Comparison of ENCODE assay signal across 14 mouse cellular contexts in genomic region chr6:48511861-48512260, GRCm38 (mm10). TPM values are rescaled to one million over a fixed set of nuclear protein-coding genes. Genes with fewer than 3 reads are reported as not detected.
DNase-seq lines count a peak whose midpoint lies in the region.
"Had no signal": no experiment of that assay in that cellular context is flagged by ENCODE, and none has a peak within 500 bp of the region (broad histone marks: within the 10 kb centered on the region; RNA-seq: fewer than 3 reads in every experiment).

No protein-coding gene starts in this region.

- peak; percentile 41 to 81 for DNase-seq in adrenal gland, adult (ENCODE audit: inconsistent age in 2 of 2, low spot score in 1 of 2)
- DNase-seq in adrenal gland, adult 18-20 months (ENCODE audit: low spot score in 2 of 2), result no peak
- DNase-seq in adrenal gland, adult 8-10 months, result peak; percentile 41
- DNase-seq in adrenal gland, postnatal 25 days, result no peak
- DNase-seq in adrenal gland, postnatal 36 days, result peak; percentile 44 to 61
- no peak for DNase-seq in left cerebral cortex, adult 8-10 months (ENCODE audit: low spot score in 2 of 2)
- DNase-seq: B cell, adult 2 months; cerebellum, adult 11 months; cerebellum, adult 2 months; cerebellum, adult 9-10 months; cerebellum, postnatal 10 days; cerebellum, postnatal 25 days; forebrain, postnatal 0 days had no signal

RNA-seq across cellular contexts. Expression of gene Atp6v0e2, which starts 25.6 kb away (rescaled TPM):
- total RNA-seq in adrenal gland, adult 18-20 months (2021), result 10 to 100 TPM; 65.7 to 90.8 TPM
- 100 to 1,000 TPM; 100 to 130 (median 113) TPM for total RNA-seq in adrenal gland, adult 8-10 months (2022)
- total RNA-seq in adrenal gland, postnatal 25 days (2021), result 51.6 and 58.2 TPM in 2 replicates
- 10 to 100 TPM; 61.8 to 63.3 TPM for total RNA-seq in adrenal gland, postnatal 36 days (2021)
- total RNA-seq in left cerebral cortex, adult 8-10 months (2022), result 100 to 1,000 TPM; 400 to 422 (median 415) TPM
- total RNA-seq: CH12.LX had no signal

RNA-seq across cellular contexts. Expression of gene Lrrc61, which starts 42.7 kb away (rescaled TPM):
- 10 to 100 TPM; 26.5 to 34.3 TPM for total RNA-seq in adrenal gland, adult 18-20 months (2021)
- total RNA-seq in adrenal gland, adult 8-10 months (2022), result 10 to 100 TPM; 45.6 to 49.5 (median 49.1) TPM
- total RNA-seq in adrenal gland, postnatal 25 days (2021), result 43.3 and 59.5 TPM in 2 replicates
- total RNA-seq in adrenal gland, postnatal 36 days (2021), result 10 to 100 TPM; 26.0 to 49.9 TPM
- total RNA-seq in left cerebral cortex, adult 8-10 months (2022), result 10 to 100 TPM; 41.6 to 55.1 (median 46.4) TPM

Comparison
In these comparisons a context has a peak if more than half of its experiments do, and no peak if none do; other contexts are left out.
1. DNase-seq: peak in adrenal gland, adult (2 of 2), adrenal gland, adult 8-10 months (single experiment) and adrenal gland, postnatal 36 days (2 of 2); none in adrenal gland, adult 18-20 months (0 of 2), adrenal gland, postnatal 25 days (single experiment) and left cerebral cortex, adult 8-10 months (0 of 2).